Mouse (Mus musculus): ENCODE data around the gene Atp6ap1.

The Atp6ap1 gene

GRCm38 (mm10) chrX:74296538-74297448 lies at the start of gene Atp6ap1:
Gene Atp6ap1 (plus strand): TSS chrX:74297097.
- peak; percentile 96 for DNase-seq

GRCm38 (mm10) chrX:74248651-74249050 lies 48.2 kb upstream of the Atp6ap1 start:
- DNase-seq: peak; percentile 76

- DNase-seq: peak; percentile 79
Observed at GRCm38 (mm10) chrX:74249615-74250014, 47.3 kb upstream of the Atp6ap1 start, which contains the start of gene Flna. Gene Flna (minus strand): TSS chrX:74249820.

GRCm38 (mm10) chrX:74254153-74254887 lies 42.6 kb upstream of the Atp6ap1 start, which contains the start of gene Emd:
Gene Emd (plus strand): TSS chrX:74254687.
- DNase-seq: peak; percentile 96

- DNase-seq: no peak
Observed at GRCm38 (mm10) chrX:74254888-74255565, 41.9 kb upstream of the Atp6ap1 start.

- no peak for DNase-seq
Observed at GRCm38 (mm10) chrX:74257746-74258145, 39.2 kb upstream of the Atp6ap1 start.

GRCm38 (mm10) chrX:74269736-74270061 lies 27.2 kb upstream of the Atp6ap1 start:
- no peak for DNase-seq

- peak; percentile 98 for DNase-seq
Observed at GRCm38 (mm10) chrX:74270062-74270901, 26.6 kb upstream of the Atp6ap1 start, which contains the start of gene Rpl10. Gene Rpl10 (plus strand): TSS chrX:74270812.

GRCm38 (mm10) chrX:74270902-74271551 lies 25.9 kb upstream of the Atp6ap1 start:
- peak; percentile 42 for DNase-seq

GRCm38 (mm10) chrX:74273422-74274322 lies 23.2 kb upstream of the Atp6ap1 start:
- DNase-seq: no peak

GRCm38 (mm10) chrX:74277916-74278315 lies 19.0 kb upstream of the Atp6ap1 start:
- no peak for DNase-seq

- no peak for DNase-seq
Observed at GRCm38 (mm10) chrX:74281041-74281731, 15.7 kb upstream of the Atp6ap1 start.

GRCm38 (mm10) chrX:74281732-74282394 lies 15.0 kb upstream of the Atp6ap1 start, which contains the start of the genes Taz and Dnase1l1:
Gene Taz (plus strand): TSS chrX:74281912.
Gene Dnase1l1 (minus strand): TSS chrX:74282337.
- DNase-seq: peak; percentile 62

- DNase-seq: peak; percentile 92
Observed at GRCm38 (mm10) chrX:74282395-74283091, 14.4 kb upstream of the Atp6ap1 start.

- DNase-seq: no peak
Observed at GRCm38 (mm10) chrX:74283092-74283437, 13.8 kb upstream of the Atp6ap1 start.

GRCm38 (mm10) chrX:74293431-74293830 lies 3.5 kb upstream of the Atp6ap1 start:
- DNase-seq: no peak

- no peak for DNase-seq
Observed at GRCm38 (mm10) chrX:74298348-74298747, 1.5 kb downstream of the Atp6ap1 start.

GRCm38 (mm10) chrX:74299721-74300120 lies 2.8 kb downstream of the Atp6ap1 start:
- DNase-seq: no peak
